Mouse (Mus musculus) cortical plate, adult 2 months (tissue): ENCODE measurements at regions not wholly inside any gene's neighbourhood (a gene's known extent, or its start where the extent isn't known, plus 50 kb on each side); places are given as distances from the start of the nearest gene placed in this dataset.

Experiments used
- CTCF ChIP-seq: fragments of 200-500 bp; IDR thresholded peaks from 2 replicates; pipeline ENCODE4 v1.5.1; 2011; ENCODE audit warnings: mild to moderate bottlenecking, control low read depth, low read length; ENCODE audit not compliant: insufficient read depth; ENCODE audit errors: extremely low read depth
- POLR2A ChIP-seq: fragments of 200-500 bp; IDR thresholded peaks from 2 replicates; pipeline ENCODE4 v1.6.1; 2011; ENCODE audit warnings: mild to moderate bottlenecking, low read length, control low read depth; ENCODE audit not compliant: insufficient read depth; ENCODE audit errors: extremely low read depth

- TF ChIP-seq CTCF (peak; percentile 48; the same call in 1 of the 2 replicates), POLR2A (no peak)
Measured at GRCm38 (mm10) chr1:45627840-45628239, 124.8 kb upstream of the Col5a2 start.
